Comparison of ENCODE assay signal across 18 mouse cellular contexts in the genomic region with DNA sequence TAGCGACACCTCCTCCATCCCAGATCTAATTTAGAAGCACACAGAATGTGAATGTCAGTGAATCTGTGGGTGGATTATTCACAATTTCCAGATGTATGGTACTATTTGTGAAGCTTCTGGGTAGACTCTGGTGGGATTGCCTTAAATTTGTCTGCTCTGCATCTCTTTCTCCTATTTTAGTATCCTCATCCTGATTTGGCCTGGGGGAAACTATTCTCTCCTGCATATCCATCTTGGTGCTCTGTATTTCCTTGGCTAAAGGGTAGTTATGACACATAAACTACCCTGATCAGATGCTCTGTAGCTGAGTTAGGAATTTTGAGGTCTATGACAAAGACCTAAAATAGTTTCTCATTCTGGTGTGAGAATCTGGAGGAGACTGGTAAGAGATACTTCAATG.
A peak's percentile ranks its signal among the peaks of the same experiment; 100 is the strongest.
DNase-seq lines count a peak whose midpoint lies in the region.
"Had no signal": no experiment of that assay in that cellular context is flagged by ENCODE, and none has a peak within 500 bp of the region (broad histone marks: within the 10 kb centered on the region; RNA-seq: fewer than 3 reads in every experiment).

No protein-coding gene starts in this region.

- peak; percentile 31 to 44 for DNase-seq in frontal cortex, adult 2 months (ENCODE audit: extremely low spot score in 1 of 2, low spot score in 1 of 2)
- no peak for DNase-seq in frontal cortex, postnatal 14 days (ENCODE audit: low spot score in 2 of 2)
- peak; percentile 17 to 22 for DNase-seq in left cerebral cortex, adult 9 months (ENCODE audit: low spot score in 2 of 2)
- DNase-seq in left cerebral cortex, adult 11 months (ENCODE audit: low spot score) = no peak
- DNase-seq in 3134 (ENCODE audit: extremely low read depth, insufficient read length, low spot score) = peak; percentile 25
- peak; percentile 79 for DNase-seq in brain, adult 2 months (ENCODE audit: low read depth, low spot score)
- DNase-seq in ovary, postnatal 36 days (ENCODE audit: low spot score) = no peak
- DNase-seq in B cell, adult 2 months = no peak
- DNase-seq: adrenal gland, adult 2 months; adrenal gland, postnatal 10 days; adrenal gland, postnatal 25 days; cerebellum, adult 11 months; cerebellum, adult 18-20 months; cerebellum, adult 8-10 months; cerebellum, adult 9-11 months; cerebellum, postnatal 14 days; cerebellum, postnatal 36 days; embryo, embryonic 11 days had no signal

Comparison
In these comparisons a context has a peak if more than half of its experiments do, and no peak if none do; other contexts are left out.
1. DNase-seq: peak in frontal cortex, adult 2 months (2 of 2), left cerebral cortex, adult 9 months (2 of 2), 3134 (single experiment) and brain, adult 2 months (single experiment); none in frontal cortex, postnatal 14 days (0 of 2), left cerebral cortex, adult 11 months (single experiment), ovary, postnatal 36 days (single experiment) and B cell, adult 2 months (0 of 2).